Mouse (Mus musculus): ENCODE results near the gene Slc27a2.
"Not testable (repeated sequence)": the region's sequence is repeated elsewhere in the genome, so short reads cannot be mapped to it uniquely, and the experiment has no call there.

The Slc27a2 gene

GRCm38 (mm10) chr2:126606688-126607062 is 54.5 kb downstream of the Slc27a2 start:
- DNase-seq = no peak

GRCm38 (mm10) chr2:126607553-126608203 is 55.5 kb downstream of the Slc27a2 start:
- no peak for DNase-seq

- DNase-seq = not testable (repeated sequence)
Measured at GRCm38 (mm10) chr2:126609600-126609999, 57.4 kb downstream of the Slc27a2 start.

- no peak for DNase-seq
Measured at GRCm38 (mm10) chr2:126615355-126615754, 63.1 kb downstream of the Slc27a2 start.

GRCm38 (mm10) chr2:126618470-126619179 is 66.4 kb downstream of the Slc27a2 start:
- DNase-seq = no peak

- DNase-seq = no peak
Measured at GRCm38 (mm10) chr2:126619249-126619704, 67.1 kb downstream of the Slc27a2 start, which contains the start of gene Hdc. Hdc (minus strand) TSS chr2:126619299.

GRCm38 (mm10) chr2:126622455-126622854 is 70.2 kb downstream of the Slc27a2 start:
- no peak for DNase-seq

GRCm38 (mm10) chr2:126623138-126623537 is 70.9 kb downstream of the Slc27a2 start:
- DNase-seq = no peak

GRCm38 (mm10) chr2:126628455-126628995 is 76.3 kb downstream of the Slc27a2 start:
- no peak for DNase-seq

- DNase-seq = no peak
Measured at GRCm38 (mm10) chr2:126633165-126633564, 81.0 kb downstream of the Slc27a2 start.

- DNase-seq = no peak
Measured at GRCm38 (mm10) chr2:126635939-126636823, 84.0 kb downstream of the Slc27a2 start.

Measured in right cerebral cortex, postnatal 14 days (tissue).